Mouse (Mus musculus) forebrain, postnatal 0 days (tissue): ENCODE data around the gene Mad1l1. TPM values are rescaled to one million over a fixed set of nuclear protein-coding genes. Genes with fewer than 3 reads are reported as not detected.

Experiments used
- ATAC-seq: fragments of 200-750 bp; cut with Nextera tagmentation; 2 replicates; pipeline ENCODE4 v1.8.0; 2017; ENCODE audit warnings: mild to moderate bottlenecking, moderate library complexity
- DNase-seq: peaks from one replicate; pipeline ENCODE4 v3.0.0-alpha.2; 2015
- H3K27ac ChIP-seq: fragments of 300-500 bp; sonication (generic); 2 replicates; pipeline ENCODE4 v1.5.1; 2014; ENCODE audit warnings: low read depth, mild to moderate bottlenecking, antibody characterized with exemption, low read length, moderate library complexity, mixed read lengths
- H3K27me3 ChIP-seq: fragments of 300-500 bp; sonication (generic); 2 replicates; pipeline ENCODE4 v1.6.1; 2014; ENCODE audit warnings: mild to moderate bottlenecking, low read length, mixed read lengths; ENCODE audit not compliant: insufficient read depth
- H3K36me3 ChIP-seq: fragments of 300-500 bp; sonication (generic); 2 replicates; pipeline ENCODE4 v1.6.1; 2014; ENCODE audit warnings: mild to moderate bottlenecking, moderate library complexity; ENCODE audit not compliant: insufficient read depth
- H3K4me1 ChIP-seq: fragments of 300-500 bp; sonication (generic); 2 replicates; pipeline ENCODE4 v1.6.1; 2014; ENCODE audit warnings: antibody characterized with exemption; ENCODE audit not compliant: insufficient read depth
- H3K4me2 ChIP-seq: fragments of 300-500 bp; sonication (generic); 2 replicates; pipeline ENCODE4 v1.6.1; 2014; ENCODE audit warnings: low read depth, mild to moderate bottlenecking, moderate library complexity
- H3K4me3 ChIP-seq: fragments of 300-500 bp; sonication (generic); 2 replicates; pipeline ENCODE4 v1.5.1; 2014; ENCODE audit warnings: low read depth, low read length, mixed read lengths
- H3K9ac ChIP-seq: fragments of 300-500 bp; sonication (generic); 2 replicates; pipeline ENCODE4 v1.6.1; 2014; ENCODE audit warnings: mild to moderate bottlenecking
- H3K9me3 ChIP-seq: fragments of 300-500 bp; sonication (generic); 2 replicates; pipeline ENCODE4 v1.6.1; 2016; ENCODE audit warnings: low read length
- CTCF ChIP-seq: sonication (generic); IDR thresholded peaks from 2 replicates; pipeline ENCODE4 v1.5.1; 2016; ENCODE audit warnings: antibody characterized with exemption, control low read depth, low read depth
- WGBS: fragments of 180-500 bp; shearing (Covaris S2); extraction: QIAGEN DNeasy Blood & Tissue Kit; methylation state at CpG from one replicate; pipeline ENCODE4 v1.1.7; 2014; 5-methylcytosine and 5-hydroxymethylcytosine counted together
- polyA plus RNA-seq: library from polyadenylated mRNA; unstranded; fragments of >200 nt; fragmentation: Nextera tagmentation; extraction: Ambion mirVana; gene quantifications from 2 replicates; pipeline ENCODE4 v1.2.1, GENCODE M21; 2015
- total RNA-seq: library from RNA; depleted of rRNA; stranded (reverse); fragments of >200 nt; gene quantifications from 2 replicates; pipeline ENCODE4 v1.2.3, GENCODE M21; 2014

Mad1l1 gene
- total and polyA plus RNA-seq, 2 experiments from 2014 or later = 21.3 to 29.5 TPM

DNA sequence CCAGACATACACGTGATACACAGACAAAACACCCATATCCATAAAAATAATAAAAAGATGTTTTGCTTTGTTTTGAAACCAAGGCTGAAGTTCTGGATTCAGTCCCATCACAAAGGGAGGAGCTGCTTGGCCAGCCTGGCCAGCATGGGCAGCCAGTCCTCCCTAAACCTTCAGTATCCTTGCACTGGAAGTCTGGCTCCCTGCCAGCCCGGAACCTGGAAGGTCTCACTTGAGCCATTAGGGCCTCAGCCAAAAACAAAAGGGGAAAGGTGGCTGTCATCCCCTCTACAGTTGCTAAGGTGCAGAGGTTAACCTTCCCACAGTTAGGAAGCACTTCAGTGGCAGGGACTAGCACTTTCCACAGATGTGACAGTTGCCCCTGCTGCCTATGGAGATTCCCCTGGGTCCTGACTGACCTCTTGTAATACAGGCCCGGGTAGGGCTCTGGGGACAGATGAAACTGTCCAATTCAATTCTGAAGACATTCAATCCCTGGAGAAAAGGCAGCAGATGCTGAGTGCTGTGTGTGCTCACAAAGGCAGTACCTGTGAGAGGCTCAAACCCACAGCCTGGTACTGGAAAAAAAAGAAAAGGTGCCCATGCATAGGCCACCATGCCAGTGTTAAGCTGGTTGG lies 100.2 kb downstream of the Mad1l1 start:
- 83% methylated on average over 3 of the region's 3 CpGs for WGBS
- no peaks in the 10 kb centered on the region for H3K27me3 ChIP-seq
- H3K4me3 ChIP-seq = no peak overlapping the region
- no peaks in the 10 kb centered on the region for H3K4me1 ChIP-seq
- no peaks in the 10 kb centered on the region for H3K9me3 ChIP-seq
- TF ChIP-seq CTCF = no peak
- H3K36me3 ChIP-seq = no peaks in the 10 kb centered on the region
- H3K4me2 ChIP-seq = no peak overlapping the region
- H3K9ac ChIP-seq = no peak overlapping the region
- no peak overlapping the region for H3K27ac ChIP-seq
- DNase-seq (no peak), ATAC-seq (no peak)

DNA sequence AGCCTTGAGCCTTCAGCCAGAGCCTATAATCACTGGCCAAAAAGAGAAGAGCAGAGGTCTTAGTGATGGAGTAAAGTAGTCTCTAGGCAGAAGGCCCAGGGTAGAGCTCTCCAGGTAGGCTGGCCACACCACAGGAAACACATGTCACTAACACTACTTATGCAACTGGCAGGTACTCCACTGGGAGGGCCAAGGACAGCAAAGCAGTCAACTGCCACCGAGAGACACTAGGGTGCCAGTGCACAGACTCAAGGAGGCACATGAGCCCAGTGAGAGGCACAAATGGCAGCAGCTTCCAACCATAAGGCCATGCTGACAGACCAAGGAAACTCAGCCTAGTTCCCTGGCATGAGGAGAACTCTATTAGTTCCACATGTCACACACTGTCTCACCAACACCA lies 102.1 kb downstream of the Mad1l1 start:
- no peak overlapping the region for H3K9ac ChIP-seq
- H3K9me3 ChIP-seq = no peaks in the 10 kb centered on the region
- 76% methylated on average over 1 of the region's 1 CpGs for WGBS
- H3K4me2 ChIP-seq = no peak overlapping the region
- H3K27ac ChIP-seq = no peak overlapping the region
- no peak overlapping the region for H3K4me3 ChIP-seq
- no peaks in the 10 kb centered on the region for H3K4me1 ChIP-seq
- H3K36me3 ChIP-seq = no peaks in the 10 kb centered on the region
- no peaks in the 10 kb centered on the region for H3K27me3 ChIP-seq
- DNase-seq (no peak), ATAC-seq (no peak)
- no peak for TF ChIP-seq CTCF

DNA sequence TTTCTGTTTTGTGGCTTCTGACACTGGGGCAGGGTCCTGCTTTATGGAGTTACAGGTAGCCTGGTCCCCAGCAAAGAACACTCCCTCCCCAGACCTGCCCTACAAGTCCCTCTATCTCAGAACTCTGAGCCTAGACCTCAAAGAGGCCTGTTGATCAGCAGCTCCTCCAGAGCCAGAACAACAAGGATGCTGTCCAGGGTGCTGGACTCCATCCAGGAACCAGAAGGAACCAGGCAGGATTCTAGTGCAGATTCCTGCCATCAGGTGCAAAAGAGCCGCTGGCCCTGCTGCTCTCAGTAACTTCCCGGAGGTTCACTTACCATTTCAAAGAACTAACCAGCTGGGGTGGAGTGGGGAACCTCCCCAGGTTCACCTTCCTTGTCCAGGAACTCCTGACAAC lies 103.5 kb downstream of the Mad1l1 start:
- no peak for TF ChIP-seq CTCF
- ATAC-seq (no peak), DNase-seq (no peak)
- H3K27ac ChIP-seq = no peak overlapping the region
- no peak overlapping the region for H3K9ac ChIP-seq
- no peaks in the 10 kb centered on the region for H3K4me1 ChIP-seq
- H3K36me3 ChIP-seq = no peaks in the 10 kb centered on the region
- no peaks in the 10 kb centered on the region for H3K9me3 ChIP-seq
- H3K4me3 ChIP-seq = no peak overlapping the region
- no peaks in the 10 kb centered on the region for H3K27me3 ChIP-seq
- no peak overlapping the region for H3K4me2 ChIP-seq
- 38% methylated on average over 2 of the region's 2 CpGs for WGBS

DNA sequence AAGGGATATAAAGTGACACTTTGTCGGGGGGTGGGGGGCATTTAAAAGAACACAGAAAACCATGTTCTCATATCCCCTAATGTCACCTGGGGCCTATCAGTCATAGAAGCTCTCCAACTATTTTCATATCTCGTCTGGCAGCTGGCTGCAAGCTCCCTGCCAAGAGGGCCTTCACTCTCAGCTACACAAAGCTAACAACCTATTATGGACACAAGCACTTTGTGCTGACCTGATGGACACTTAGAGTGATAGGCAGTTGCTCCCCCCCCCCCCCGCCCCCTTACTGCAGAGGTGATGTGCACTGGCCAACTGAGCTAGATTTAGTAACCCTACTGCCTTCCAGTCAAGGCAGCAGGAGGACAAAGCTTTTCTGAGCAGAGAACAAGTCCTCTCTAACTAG lies 104.3 kb downstream of the Mad1l1 start:
- H3K9ac ChIP-seq = no peak overlapping the region
- H3K4me1 ChIP-seq = no peaks in the 10 kb centered on the region
- TF ChIP-seq CTCF = no peak
- no peak overlapping the region for H3K4me3 ChIP-seq
- no peaks in the 10 kb centered on the region for H3K9me3 ChIP-seq
- 80% methylated on average over 3 of the region's 3 CpGs for WGBS
- ATAC-seq = no peak
- H3K4me2 ChIP-seq = no peak overlapping the region
- H3K27ac ChIP-seq = no peak overlapping the region
- no peaks in the 10 kb centered on the region for H3K27me3 ChIP-seq
- DNase-seq = no peak
- H3K36me3 ChIP-seq = no peaks in the 10 kb centered on the region

DNA sequence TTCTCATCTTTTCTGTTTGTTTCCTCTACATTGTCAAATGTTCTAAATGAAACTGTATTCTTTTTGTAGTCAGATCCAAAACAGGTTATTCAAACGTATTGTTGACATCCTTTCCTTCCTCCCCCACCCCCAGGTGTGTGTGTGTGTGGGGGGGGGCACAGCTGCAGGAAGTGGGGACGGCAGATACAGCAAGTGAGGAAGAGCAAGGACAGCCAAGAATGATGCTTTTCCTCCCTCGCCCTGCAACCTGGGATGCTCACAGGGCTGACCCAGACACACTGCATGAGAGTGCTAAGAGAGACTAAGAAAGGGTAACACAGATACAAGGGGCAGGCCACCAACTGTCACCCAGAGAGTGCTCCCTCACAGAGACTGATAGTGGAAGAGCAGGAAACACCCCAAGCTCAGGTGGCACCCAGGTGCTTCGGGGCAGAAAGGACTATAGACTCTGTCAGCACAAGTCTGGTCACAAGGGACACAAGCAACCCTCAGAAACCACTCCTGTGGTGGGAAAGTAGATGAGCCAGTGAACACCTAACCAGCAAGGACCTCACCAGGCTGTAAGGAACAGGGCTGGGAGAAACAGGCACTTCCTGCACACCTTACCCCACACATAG lies 105.8 kb downstream of the Mad1l1 start:
- Histone ChIP-seq H3K9ac (no peak overlapping the region), H3K4me1 (no peaks in the 10 kb centered on the region), H3K27me3 (no peaks in the 10 kb centered on the region), H3K9me3 (no peaks in the 10 kb centered on the region), H3K27ac (no peak overlapping the region), H3K4me3 (no peak overlapping the region), H3K36me3 (no peaks in the 10 kb centered on the region), H3K4me2 (no peak overlapping the region)
- 75% methylated on average over 4 of the region's 4 CpGs for WGBS
- TF ChIP-seq CTCF = no peak
- DNase-seq = no peak
- ATAC-seq = no peak

DNA sequence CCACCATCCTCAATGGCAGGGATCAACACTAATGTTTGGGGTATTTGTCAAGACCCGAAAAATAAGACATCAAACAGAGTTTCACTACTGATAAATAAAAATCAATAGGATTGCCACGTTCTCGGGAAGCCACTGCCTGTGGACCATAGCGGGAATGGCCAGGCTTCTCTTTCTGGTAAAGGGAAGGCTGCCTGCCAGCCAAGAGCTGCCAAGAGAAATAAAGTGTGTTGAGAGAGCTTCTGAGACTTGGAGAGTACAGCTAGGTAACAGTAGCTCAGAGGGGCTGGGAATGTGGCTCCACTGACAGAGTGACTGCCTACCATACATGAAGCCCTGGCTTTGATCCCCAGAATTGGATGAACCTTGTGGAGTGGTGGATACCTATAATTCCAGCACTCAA lies 108.4 kb downstream of the Mad1l1 start:
- Histone ChIP-seq H3K9me3 (no peaks in the 10 kb centered on the region), H3K27me3 (no peaks in the 10 kb centered on the region), H3K4me2 (no peak overlapping the region), H3K4me1 (no peaks in the 10 kb centered on the region), H3K4me3 (no peak overlapping the region), H3K9ac (no peak overlapping the region), H3K27ac (no peak overlapping the region), H3K36me3 (no peaks in the 10 kb centered on the region)
- DNase-seq (no peak), ATAC-seq (no peak)
- WGBS = 90% methylated on average over 4 of the region's 4 CpGs
- TF ChIP-seq CTCF = no peak

DNA sequence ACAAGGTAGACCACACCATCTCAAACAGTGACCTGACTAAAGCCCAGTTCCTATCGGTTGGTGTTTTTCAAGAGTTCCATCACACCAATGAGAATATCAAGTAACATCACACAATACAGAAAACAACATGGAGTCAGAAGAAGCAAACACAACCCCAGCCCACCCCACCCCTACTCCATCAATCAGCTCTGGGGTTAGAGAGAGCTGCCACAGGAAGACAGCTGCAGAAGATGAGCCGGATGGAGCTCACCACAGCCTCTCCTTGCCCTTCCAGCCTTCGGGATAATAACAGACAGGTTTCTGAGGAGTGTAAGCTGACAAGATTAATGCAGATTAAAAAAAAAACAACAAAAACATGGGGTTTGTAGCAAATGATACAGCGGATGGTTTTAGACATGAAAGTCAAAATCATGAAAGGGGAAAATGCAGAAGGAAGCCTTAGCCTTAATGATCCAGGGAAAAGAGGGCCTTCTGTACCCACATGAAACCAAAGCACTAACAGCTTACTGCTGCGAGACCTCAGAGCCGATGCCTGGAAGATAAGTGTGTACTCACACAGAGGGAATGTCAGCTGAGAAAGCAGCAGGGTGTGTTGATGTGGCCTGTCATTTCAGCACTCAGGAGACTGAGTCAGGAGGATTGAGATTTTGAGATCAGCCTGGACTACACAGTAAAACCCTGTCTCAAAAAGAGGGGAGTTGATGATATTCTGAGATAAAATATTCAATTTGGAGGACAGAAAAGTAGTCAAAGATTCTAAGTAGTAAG lies 110.8 kb downstream of the Mad1l1 start:
- no peaks in the 10 kb centered on the region for H3K4me1 ChIP-seq
- no peak for DNase-seq
- no peak for ATAC-seq
- TF ChIP-seq CTCF = no peak
- no peaks in the 10 kb centered on the region for H3K9me3 ChIP-seq
- no peak overlapping the region for H3K4me3 ChIP-seq
- H3K27ac ChIP-seq = no peak overlapping the region
- WGBS = 89% methylated on average over 6 of the region's 6 CpGs
- no peak overlapping the region for H3K9ac ChIP-seq
- no peak overlapping the region for H3K4me2 ChIP-seq
- H3K27me3 ChIP-seq = no peaks in the 10 kb centered on the region
- no peaks in the 10 kb centered on the region for H3K36me3 ChIP-seq
